Mouse (Mus musculus) limb, embryonic 10.5 days (tissue): ENCODE data around the gene Sptb. TPM values are rescaled to one million over a fixed set of nuclear protein-coding genes. Genes with fewer than 3 reads are reported as not detected.

ENCODE experiments used
- microRNA-seq: library from miRNA; unstranded; fragments of <30 nt; microRNA quantifications from one replicate; pipeline ENCODE4, GENCODE M21; 2017
- polyA plus RNA-seq: library from polyadenylated mRNA; unstranded; fragments of >200 nt; fragmentation: Nextera tagmentation; extraction: Ambion mirVana; gene quantifications from 2 replicates; pipeline ENCODE4 v1.2.1, GENCODE M21; 2016

The Sptb gene
- polyA plus RNA-seq, 1 experiment from 2014 or later = 3.7 TPM

Small RNA genes lying within 50 kb of the gene (microRNA-seq; reads per million reads assigned to microRNA genes)
- not detected for gene Mir5135

Other genes starting within 250 kb of the Sptb start
- gene Plekhg3, start 179.7 kb downstream of the Sptb start, polyA plus RNA-seq = 5.7 and 6.2 TPM in 2 replicates
- 107 and 118 TPM in 2 replicates for gene Churc1, start 55.0 kb upstream of the Sptb start, polyA plus RNA-seq
- 43.1 and 48.2 TPM in 2 replicates for gene Fntb, start 55.0 kb upstream of the Sptb start, polyA plus RNA-seq
- 6.4 and 9.0 TPM in 2 replicates for gene Gpx2, start 85.0 kb upstream of the Sptb start, polyA plus RNA-seq
- 8.3 and 9.0 TPM in 2 replicates for gene Rab15, start 112.4 kb upstream of the Sptb start, polyA plus RNA-seq